Mouse (Mus musculus) mature B cell (primary cell): Measurements from ENCODE around the gene Fem1a.

Source experiments
- in situ Hi-C: fragments of 300-500 bp; cut with MboI; formaldehyde crosslinking; loops from 2 replicates; pipeline ENCODE4 v1.14.3; 2019

Fem1a gene

DNA sequence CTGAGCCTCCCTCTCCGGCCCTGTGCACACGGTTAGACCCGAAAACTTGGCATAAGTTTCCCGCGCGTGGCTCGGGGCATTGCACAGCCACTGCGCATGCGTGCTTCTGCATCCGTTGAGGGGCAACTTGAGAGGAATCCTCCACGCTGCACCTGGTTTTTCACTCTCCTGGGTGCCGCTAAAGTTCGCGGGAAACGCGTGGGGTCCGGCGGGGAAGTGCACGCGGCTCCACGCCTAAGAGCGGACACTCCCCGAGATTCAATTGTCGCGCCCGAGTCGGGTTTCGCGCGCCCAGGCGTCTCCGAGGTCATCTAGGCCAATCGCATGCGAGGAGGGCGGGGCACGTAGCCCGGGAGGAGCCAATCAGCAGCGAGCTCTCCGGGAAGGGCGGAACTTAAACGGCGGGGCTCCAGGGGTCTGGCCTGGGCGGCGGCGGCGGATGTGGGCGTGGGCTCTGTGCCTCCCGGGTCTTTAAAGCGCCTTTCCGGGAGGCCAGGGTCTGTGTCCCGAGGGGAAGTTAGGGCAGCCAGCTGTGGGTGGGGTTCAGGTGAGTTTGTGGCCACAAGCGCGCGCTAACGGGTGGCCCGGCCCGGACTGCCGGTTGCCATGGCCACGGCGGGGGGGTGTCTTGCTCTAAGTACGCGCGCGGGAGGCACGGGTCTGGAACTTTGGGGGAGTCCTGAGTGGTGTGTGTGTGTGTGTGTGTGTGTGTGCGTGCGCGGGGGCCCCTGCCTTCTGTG, 47.4 kb downstream of the Fem1a start:
- in situ Hi-C loops = no loop called here

DNA sequence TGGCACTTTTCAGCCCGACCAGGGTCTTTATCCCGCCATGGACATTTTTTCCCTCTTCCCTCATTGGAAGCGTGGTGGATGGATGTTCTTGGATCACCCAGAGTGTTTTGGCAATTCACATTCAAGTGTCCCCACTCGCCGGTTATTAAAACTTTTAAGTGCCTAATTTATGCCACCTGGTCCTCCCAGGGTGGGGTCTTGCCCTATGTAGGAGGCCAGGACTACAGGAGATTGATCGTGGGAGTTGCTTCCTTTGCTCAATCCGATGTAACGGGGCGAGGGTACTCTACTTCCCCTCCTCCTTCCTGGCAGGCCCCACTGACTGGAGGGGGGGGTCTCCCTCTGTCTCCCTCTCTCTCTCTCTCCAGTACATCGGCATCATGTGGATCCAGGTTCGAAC, 48.1 kb downstream of the Fem1a start:
- in situ Hi-C loops = no loop called here

DNA sequence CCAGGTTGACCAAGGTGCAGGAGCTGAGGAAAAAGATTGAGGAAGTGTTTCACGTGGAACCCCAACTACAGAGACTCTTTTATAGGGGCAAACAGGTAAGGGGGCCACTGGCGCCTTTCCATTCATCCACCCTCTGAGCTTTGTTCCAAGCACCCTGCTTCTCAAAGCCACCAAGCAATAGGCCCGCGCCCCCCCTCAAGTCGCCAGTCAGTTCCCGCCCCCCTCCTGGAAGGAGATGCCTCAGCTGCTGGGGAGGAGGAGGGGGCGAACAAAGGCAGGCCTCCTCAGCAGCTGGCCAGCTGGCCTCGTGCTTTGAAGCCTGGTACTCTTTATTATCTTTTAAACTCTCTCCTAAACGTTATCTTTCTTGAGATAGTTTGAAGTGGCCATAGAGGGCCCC, 48.5 kb downstream of the Fem1a start:
- in situ Hi-C loops = no loop called here

DNA sequence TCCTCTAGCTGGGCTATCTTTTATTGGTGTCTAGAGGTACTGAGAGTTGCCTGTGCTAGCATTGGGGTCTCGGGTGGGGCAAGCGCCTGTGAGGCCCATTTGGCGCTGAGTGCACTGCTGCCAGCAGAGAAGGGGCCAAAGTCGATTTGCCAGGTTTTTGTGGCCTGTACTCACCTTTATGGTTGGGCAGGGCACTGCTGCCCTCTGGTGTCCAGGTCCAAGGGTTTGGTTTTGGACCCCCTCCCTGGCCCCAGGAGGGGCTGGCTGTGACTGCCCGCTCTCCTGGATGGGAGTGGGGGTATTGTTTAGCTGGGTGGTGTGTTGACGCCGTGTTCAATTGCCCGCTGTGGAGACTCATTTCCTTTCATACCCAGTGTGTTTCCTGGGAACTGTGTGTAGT, 49.2 kb downstream of the Fem1a start:
- in situ Hi-C loops = no loop called here

DNA sequence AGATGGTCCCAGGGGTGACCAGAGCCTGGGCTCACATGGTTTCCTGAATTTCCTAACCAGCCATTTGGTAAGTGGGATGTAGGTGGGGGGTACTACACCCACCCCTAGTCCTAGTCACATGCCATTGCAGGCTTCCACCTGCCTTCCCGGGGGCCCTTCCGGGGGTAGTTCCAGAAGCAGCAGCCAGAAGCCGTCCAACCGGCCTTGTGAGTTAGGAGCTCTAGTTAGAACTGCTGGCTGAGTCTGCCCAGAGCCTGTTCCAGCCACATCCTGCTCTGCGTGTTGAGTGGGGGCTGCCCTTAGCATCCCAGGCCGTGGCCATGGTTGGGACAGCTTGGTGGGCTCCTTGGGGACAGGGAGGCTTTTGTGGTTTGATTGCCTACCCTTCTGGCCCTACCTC, 51.5 kb downstream of the Fem1a start:
- in situ Hi-C loops = no loop called here

DNA sequence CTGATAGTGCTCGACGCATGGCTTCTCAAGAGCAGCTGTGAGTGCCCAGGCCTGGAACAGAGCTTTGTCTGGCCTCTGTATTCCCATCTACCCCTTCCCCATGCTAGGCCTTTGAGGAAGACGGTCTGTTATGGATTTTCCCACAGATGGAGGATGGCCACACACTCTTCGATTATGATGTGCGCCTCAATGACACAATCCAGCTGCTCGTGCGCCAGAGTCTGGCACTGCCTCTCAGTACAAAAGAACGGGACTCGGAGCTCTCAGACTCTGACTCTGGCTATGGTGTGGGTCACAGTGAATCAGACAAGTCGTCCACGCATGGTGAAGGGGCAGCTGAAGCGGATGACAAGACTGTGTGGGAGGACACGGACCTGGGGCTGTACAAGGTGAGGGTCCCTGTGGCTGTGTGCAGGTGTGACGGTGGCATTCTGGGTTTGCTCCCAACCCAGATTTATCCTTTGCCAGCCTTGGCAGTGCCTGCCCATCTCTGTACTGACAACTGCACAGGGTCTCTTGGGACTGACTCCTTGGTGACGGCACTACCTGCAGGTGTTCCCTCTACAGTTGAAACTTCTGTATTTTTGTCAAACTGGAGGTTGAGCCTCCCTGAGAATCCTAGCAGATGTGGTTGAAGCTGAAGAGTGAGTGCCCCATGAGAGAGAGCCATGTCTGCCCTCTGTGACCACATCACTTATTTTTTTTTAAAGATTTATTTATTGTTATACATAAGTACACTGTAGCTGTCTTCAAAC, 52.8 kb downstream of the Fem1a start:
- in situ Hi-C loops = no loop called here
